Mouse (Mus musculus) c-Kit-positive CD71-positive TER-119-positive erythroid progenitor cells, embryonic 14.5 days (primary cell): ENCODE measurements around the gene Tuba8.
A peak's percentile ranks its signal among the peaks of the same experiment; 100 is the strongest.

Experiments used
- DNase-seq: peaks from one replicate; pipeline ENCODE4 v3.0.0-alpha.2; 2013; ENCODE audit warnings: low spot score

Tuba8 gene

GRCm38 (mm10) chr6:121232652-121233051 is 22.2 kb downstream of the Tuba8 start:
- no peak for DNase-seq

- DNase-seq: no peak
These were observed 25.9 kb downstream of the Tuba8 start for GRCm38 (mm10) chr6:121236386-121236785.

- DNase-seq: no peak
These were observed 27.7 kb downstream of the Tuba8 start for GRCm38 (mm10) chr6:121238209-121238608.

GRCm38 (mm10) chr6:121241780-121242179 is 31.3 kb downstream of the Tuba8 start:
- DNase-seq: no peak

GRCm38 (mm10) chr6:121243161-121243560 is 32.7 kb downstream of the Tuba8 start:
- DNase-seq: no peak

GRCm38 (mm10) chr6:121245127-121246036 is 34.9 kb downstream of the Tuba8 start, which contains the start of gene Usp18:
Gene Usp18, plus strand, starts transcription at chr6:121245906.
- peak; percentile 83 for DNase-seq

- no peak for DNase-seq
These were observed 35.5 kb downstream of the Tuba8 start for GRCm38 (mm10) chr6:121246037-121246361.

- no peak for DNase-seq
These were observed 39.9 kb downstream of the Tuba8 start for GRCm38 (mm10) chr6:121250406-121250805.

GRCm38 (mm10) chr6:121251256-121251655 is 40.8 kb downstream of the Tuba8 start:
- no peak for DNase-seq

- DNase-seq: peak; percentile 61
These were observed 50.1 kb downstream of the Tuba8 start for GRCm38 (mm10) chr6:121260548-121260947.

- DNase-seq: no peak
These were observed 50.7 kb downstream of the Tuba8 start for GRCm38 (mm10) chr6:121261233-121261632.

GRCm38 (mm10) chr6:121262004-121262403 is 51.5 kb downstream of the Tuba8 start:
- DNase-seq: no peak

GRCm38 (mm10) chr6:121262496-121262895 is 52.0 kb downstream of the Tuba8 start:
- no peak for DNase-seq

GRCm38 (mm10) chr6:121270156-121270555 is 59.7 kb downstream of the Tuba8 start:
- no peak for DNase-seq

GRCm38 (mm10) chr6:121271707-121272074 is 61.2 kb downstream of the Tuba8 start:
- no peak for DNase-seq

GRCm38 (mm10) chr6:121272075-121272800 is 61.7 kb downstream of the Tuba8 start:
- peak; percentile 71 for DNase-seq

- peak; percentile 44 for DNase-seq
These were observed 63.9 kb downstream of the Tuba8 start for GRCm38 (mm10) chr6:121274356-121274755.
